Mouse (Mus musculus): ENCODE results near the gene Yars.

Yars gene

GRCm38 (mm10) chr4:129227985-129228381, 38.4 kb downstream of the Yars start:
- DNase-seq (ENCODE audit: low spot score): no peak

GRCm38 (mm10) chr4:129230926-129231325, 41.4 kb downstream of the Yars start:
- DNase-seq (ENCODE audit: low spot score): no peak

GRCm38 (mm10) chr4:129231594-129232450, 42.3 kb downstream of the Yars start:
- DNase-seq (ENCODE audit: low spot score): no peak

GRCm38 (mm10) chr4:129232561-129233360, 43.2 kb downstream of the Yars start:
- DNase-seq (ENCODE audit: low spot score): no peak

GRCm38 (mm10) chr4:129234488-129234887, 44.9 kb downstream of the Yars start:
- DNase-seq (ENCODE audit: low spot score): no peak

- DNase-seq (ENCODE audit: low spot score): no peak
These were observed 45.6 kb downstream of the Yars start for GRCm38 (mm10) chr4:129235147-129235546.

- DNase-seq (ENCODE audit: low spot score): no peak
These were observed 46.8 kb downstream of the Yars start for GRCm38 (mm10) chr4:129236236-129236813.

GRCm38 (mm10) chr4:129237843-129238441, 48.4 kb downstream of the Yars start:
- peak; percentile 76 for DNase-seq (ENCODE audit: low spot score)

- DNase-seq (ENCODE audit: low spot score): peak; percentile 42
These were observed 49.0 kb downstream of the Yars start for GRCm38 (mm10) chr4:129238579-129239016.

- peak; percentile 90 for DNase-seq (ENCODE audit: low spot score)
These were observed 49.5 kb downstream of the Yars start for GRCm38 (mm10) chr4:129239075-129239474.

- DNase-seq (ENCODE audit: low spot score): no peak
These were observed 52.3 kb downstream of the Yars start for GRCm38 (mm10) chr4:129241898-129242297.

- no peak for DNase-seq (ENCODE audit: low spot score)
These were observed 52.8 kb downstream of the Yars start for GRCm38 (mm10) chr4:129242327-129242726.

GRCm38 (mm10) chr4:129242761-129243160, 53.2 kb downstream of the Yars start:
- DNase-seq (ENCODE audit: low spot score): peak; percentile 54

GRCm38 (mm10) chr4:129244802-129245201, 55.2 kb downstream of the Yars start:
- DNase-seq (ENCODE audit: low spot score): no peak

GRCm38 (mm10) chr4:129246360-129247301, 57.1 kb downstream of the Yars start:
- DNase-seq (ENCODE audit: low spot score): no peak

GRCm38 (mm10) chr4:129247381-129248242, 58.1 kb downstream of the Yars start:
- DNase-seq (ENCODE audit: low spot score): no peak

- peak; percentile 52 for DNase-seq (ENCODE audit: low spot score)
These were observed 58.7 kb downstream of the Yars start for GRCm38 (mm10) chr4:129248243-129248767.

- DNase-seq (ENCODE audit: low spot score): no peak
These were observed 59.7 kb downstream of the Yars start for GRCm38 (mm10) chr4:129249288-129249687.

- peak; percentile 41 for DNase-seq (ENCODE audit: low spot score)
These were observed 61.4 kb downstream of the Yars start for GRCm38 (mm10) chr4:129250759-129251481.
